8 mouse cellular contexts compared by ENCODE assay signal in the genomic region with DNA sequence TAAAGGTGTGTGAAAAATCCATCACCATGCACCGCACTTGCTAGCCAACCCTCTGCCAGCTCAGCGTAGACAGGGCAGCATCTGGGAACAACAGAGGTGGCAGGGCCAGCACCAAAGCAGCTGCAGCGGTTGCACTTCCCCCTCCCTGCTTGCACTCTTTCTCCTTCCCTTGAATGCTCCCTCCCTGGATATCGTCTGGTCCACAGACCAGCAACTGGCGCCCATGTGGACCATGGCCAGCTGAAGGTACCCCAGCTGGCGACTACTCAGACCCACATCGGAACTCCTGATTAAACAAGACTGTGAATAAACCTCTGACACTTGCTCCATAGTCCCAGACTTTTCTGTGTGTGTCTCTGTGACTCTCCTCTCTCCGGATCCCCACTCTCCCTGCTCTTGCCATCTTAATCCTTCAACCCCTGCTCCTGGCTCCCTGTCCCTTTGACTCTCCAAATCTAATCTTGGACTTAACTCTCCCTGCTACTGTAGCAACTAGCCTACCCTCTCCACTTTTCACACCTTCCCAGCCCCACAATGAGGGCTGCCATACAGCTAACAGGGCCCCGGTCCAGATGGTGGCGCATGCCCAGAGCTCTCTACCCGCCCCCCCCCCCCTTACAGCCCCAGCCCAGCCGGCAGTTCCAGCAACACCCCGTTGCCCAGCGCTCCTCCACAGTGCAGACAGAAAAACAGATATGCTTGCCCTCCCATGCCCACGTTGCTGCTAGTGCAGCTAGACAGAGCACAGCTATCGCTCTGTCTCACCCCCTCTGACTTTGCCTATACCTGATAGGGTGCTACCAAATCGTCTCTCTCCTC. TPM values are rescaled to one million over a fixed set of nuclear protein-coding genes. Genes with fewer than 3 reads are reported as not detected.
DNase-seq lines count a peak whose midpoint lies in the region; ATAC-seq and TF ChIP-seq lines count a peak whose summit lies in the region.

No protein-coding gene starts in this region.

- WGBS in heart, embryonic 11.5 days (ENCODE audit: insufficient replicate concordance), result 15% methylated on average over 17 of the region's 17 CpGs
- WGBS in heart, embryonic 16.5 days, result 24% methylated on average over 16 of the region's 17 CpGs
- WGBS in midbrain, embryonic 12.5 days, result 24% methylated on average over 17 of the region's 17 CpGs

- H3K4me3 ChIP-seq in heart, embryonic 11.5 days (ENCODE audit: low read depth, low read length), result no peak overlapping the region
- peak overlapping the region; percentile 5; the same call in 1 of the 2 replicates for H3K4me3 ChIP-seq in heart, embryonic 16.5 days (ENCODE audit: low read length)
- no peak overlapping the region for H3K4me3 ChIP-seq in midbrain, embryonic 12.5 days

- no peak for DNase-seq in heart, postnatal 36 days
- peak; percentile 74 for DNase-seq in brain, embryonic 14.5 days (ENCODE audit: low read depth)
- no peak for DNase-seq in thymus, postnatal 10 days (ENCODE audit: low spot score in 2 of 2)
- no peak for DNase-seq in frontal cortex, postnatal 14 days (ENCODE audit: low spot score in 2 of 2)

- no peaks in the 10 kb centered on the region for H3K4me1 ChIP-seq in heart, embryonic 11.5 days (ENCODE audit: control insufficient read depth, insufficient read depth, low read length)
- H3K4me1 ChIP-seq in heart, embryonic 16.5 days (ENCODE audit: control insufficient read depth, insufficient read depth, low read length), result no peaks in the 10 kb centered on the region
- peaks cover 5% of the 10 kb centered on the region; the same call in 1 of the 2 replicates for H3K4me1 ChIP-seq in midbrain, embryonic 12.5 days

- intact Hi-C loops in heart, postnatal 36 days (cut with DNase I), result no loop called here

- no peaks in the 10 kb centered on the region for H3K27me3 ChIP-seq in heart, embryonic 11.5 days (ENCODE audit: control insufficient read depth, insufficient read depth, low read length)
- no peaks in the 10 kb centered on the region for H3K27me3 ChIP-seq in heart, embryonic 16.5 days (ENCODE audit: control insufficient read depth, insufficient read depth, low read length)
- no peaks in the 10 kb centered on the region for H3K27me3 ChIP-seq in midbrain, embryonic 12.5 days

- no peaks in the 10 kb centered on the region for H3K9me3 ChIP-seq in heart, embryonic 11.5 days (replicated peaks; ENCODE audit: control insufficient read depth, low read length)
- no peaks in the 10 kb centered on the region for H3K9me3 ChIP-seq in heart, embryonic 16.5 days (replicated peaks; ENCODE audit: control insufficient read depth, low read length)
- no peaks in the 10 kb centered on the region for H3K9me3 ChIP-seq in midbrain, embryonic 12.5 days

- H3K36me3 ChIP-seq in heart, embryonic 11.5 days (ENCODE audit: control insufficient read depth, insufficient read depth, low read length), result no peaks in the 10 kb centered on the region
- peaks cover 10% of the 10 kb centered on the region for H3K36me3 ChIP-seq in heart, embryonic 16.5 days (ENCODE audit: control insufficient read depth, insufficient read depth)
- H3K36me3 ChIP-seq in midbrain, embryonic 12.5 days, result peaks cover 25% of the 10 kb centered on the region

- H3K27ac ChIP-seq in heart, embryonic 11.5 days (ENCODE audit: low read depth, low read length), result peak overlapping the region; percentile 3; the same call in 1 of the 2 replicates
- peak overlapping the region; percentile 68 for H3K27ac ChIP-seq in heart, embryonic 16.5 days (ENCODE audit: low read length)
- H3K27ac ChIP-seq in midbrain, embryonic 12.5 days (replicated peaks), result 0 out of 2 replicates have a peak overlapping the region, but pooled peaks have one; percentile 20

- no peak for TF ChIP-seq POLR2A in brain, embryonic 14.5 days (IDR thresholded peaks at IDR 0.05; ENCODE audit: borderline replicate concordance, extremely low read depth, insufficient read depth, insufficient read length, poor library complexity, severe bottlenecking)

- no peak for TF ChIP-seq CTCF in brain, embryonic 14.5 days (IDR thresholded peaks at IDR 0.05; ENCODE audit: borderline replicate concordance, extremely low read depth, insufficient read depth, insufficient read length)

- ATAC-seq in heart, embryonic 11.5 days (replicated peaks; ENCODE audit: insufficient number of reproducible peaks, low FRiP score, low TSS enrichment), result peak; percentile 67
- ATAC-seq in heart, embryonic 16.5 days (replicated peaks; ENCODE audit: extremely low read depth, insufficient read depth, low FRiP score), result peak; percentile 88
- ATAC-seq in midbrain, embryonic 12.5 days (ENCODE audit: low FRiP score, low read depth), result no peak
- no peak for ATAC-seq in erythroid progenitor cell, adult 5-6 weeks (replicated peaks; ENCODE audit: low FRiP score, poor library complexity, severe bottlenecking)

- peak overlapping the region; percentile 33 for H3K4me2 ChIP-seq in heart, embryonic 11.5 days
- H3K4me2 ChIP-seq in heart, embryonic 16.5 days (ENCODE audit: low read depth, low read length), result peak overlapping the region; percentile 49
- 0 out of 2 replicates have a peak overlapping the region, but pooled peaks have one; percentile 23 for H3K4me2 ChIP-seq in midbrain, embryonic 12.5 days (replicated peaks)

- no peak overlapping the region for H3K9ac ChIP-seq in heart, embryonic 11.5 days (ENCODE audit: low read depth, low read length)
- H3K9ac ChIP-seq in heart, embryonic 16.5 days (ENCODE audit: low read length), result peak overlapping the region; percentile 42
- H3K9ac ChIP-seq in midbrain, embryonic 12.5 days (replicated peaks), result 0 out of 2 replicates have a peak overlapping the region, but pooled peaks have one; percentile 34

RNA-seq across cellular contexts. Expression of a gene that starts 14.2 kb away (rescaled TPM):
- polyA plus RNA-seq in heart, embryonic 11.5 days (2014; fragmentation: Nextera tagmentation; extraction: Ambion mirVana), result 10.7 and 11.3 TPM in 2 replicates
- 1 to 10 TPM; 2.0 to 2.4 TPM for total RNA-seq in heart, postnatal 36 days (2021)
- polyA plus RNA-seq in brain, embryonic 14.5 days (2012; rRNA removed), result 14.0 and 18.7 TPM in 2 replicates
- polyA plus RNA-seq in heart, embryonic 16.5 days (2015; fragmentation: Nextera tagmentation; extraction: Ambion mirVana), result 7.2 and 7.5 TPM in 2 replicates
- polyA plus RNA-seq in midbrain, embryonic 12.5 days (2016; fragmentation: Nextera tagmentation; extraction: Ambion mirVana), result 12.6 TPM in 2 replicates
- 6.8 and 14.7 TPM in 2 replicates for total RNA-seq in erythroid progenitor cell, adult 5-6 weeks (2015; ENCODE audit: low replicate concordance)
- 0.83 and 1.0 TPM in 2 replicates for total RNA-seq in erythroid progenitor cell, adult 5-6 weeks (2017; ENCODE audit: low replicate concordance)

RNA-seq across cellular contexts. Expression of a gene that starts 18.6 kb away (rescaled TPM):
- 1.6 and 2.0 TPM in 2 replicates for polyA plus RNA-seq in heart, embryonic 11.5 days (2014; fragmentation: Nextera tagmentation; extraction: Ambion mirVana)
- 1 to 10 TPM; 3.6 to 4.4 TPM for total RNA-seq in heart, postnatal 36 days (2021)
- 0.77 and 1.4 TPM in 2 replicates for polyA plus RNA-seq in brain, embryonic 14.5 days (2012; rRNA removed)
- polyA plus RNA-seq in heart, embryonic 16.5 days (2015; fragmentation: Nextera tagmentation; extraction: Ambion mirVana), result 7.7 and 11.5 TPM in 2 replicates
- polyA plus RNA-seq in midbrain, embryonic 12.5 days (2016; fragmentation: Nextera tagmentation; extraction: Ambion mirVana), result 1.1 and 1.5 TPM in 2 replicates
- 10.5 and 12.3 TPM in 2 replicates for total RNA-seq in erythroid progenitor cell, adult 5-6 weeks (2015; ENCODE audit: low replicate concordance)
- 12.2 and 13.2 TPM in 2 replicates for total RNA-seq in erythroid progenitor cell, adult 5-6 weeks (2017; ENCODE audit: low replicate concordance)

RNA-seq across cellular contexts. Expression of a gene that starts 40.8 kb away (rescaled TPM):
- 17.4 and 28.7 TPM in 2 replicates for polyA plus RNA-seq in heart, embryonic 11.5 days (2014; fragmentation: Nextera tagmentation; extraction: Ambion mirVana)
- 10 to 100 TPM; 81.3 to 92.5 TPM for total RNA-seq in heart, postnatal 36 days (2021)
- 14.4 and 26.5 TPM in 2 replicates for polyA plus RNA-seq in brain, embryonic 14.5 days (2012; rRNA removed)
- 30.0 and 35.8 TPM in 2 replicates for polyA plus RNA-seq in heart, embryonic 16.5 days (2015; fragmentation: Nextera tagmentation; extraction: Ambion mirVana)
- polyA plus RNA-seq in midbrain, embryonic 12.5 days (2016; fragmentation: Nextera tagmentation; extraction: Ambion mirVana), result 33.0 and 36.7 TPM in 2 replicates
- 13.8 and 30.6 TPM in 2 replicates for total RNA-seq in erythroid progenitor cell, adult 5-6 weeks (2015; ENCODE audit: low replicate concordance)
- total RNA-seq in erythroid progenitor cell, adult 5-6 weeks (2017; ENCODE audit: low replicate concordance), result 24.9 and 34.5 TPM in 2 replicates

RNA-seq across cellular contexts. Expression of a gene that starts 40.8 kb away (rescaled TPM):
- polyA plus RNA-seq in heart, embryonic 11.5 days (2014; fragmentation: Nextera tagmentation; extraction: Ambion mirVana), result 13.3 and 13.5 TPM in 2 replicates
- total RNA-seq in heart, postnatal 36 days (2021), result 1 to 10 TPM; 8.9 to 9.7 TPM
- polyA plus RNA-seq in brain, embryonic 14.5 days (2012; rRNA removed), result 19.5 and 20.5 TPM in 2 replicates
- 16.2 and 16.4 TPM in 2 replicates for polyA plus RNA-seq in heart, embryonic 16.5 days (2015; fragmentation: Nextera tagmentation; extraction: Ambion mirVana)
- 24.1 and 27.3 TPM in 2 replicates for polyA plus RNA-seq in midbrain, embryonic 12.5 days (2016; fragmentation: Nextera tagmentation; extraction: Ambion mirVana)
- total RNA-seq in erythroid progenitor cell, adult 5-6 weeks (2015; ENCODE audit: low replicate concordance), result 2.5 TPM in 1 of 2 replicates, not detected in the other
- total RNA-seq in erythroid progenitor cell, adult 5-6 weeks (2017; ENCODE audit: low replicate concordance), result 0.77 TPM in 1 of 2 replicates, not detected in the other

Comparison
In these comparisons a context has a peak if more than half of its experiments do, and no peak if none do; other contexts are left out.
1. ATAC-seq: peak in heart, embryonic 11.5 days (single experiment) and heart, embryonic 16.5 days (single experiment); none in midbrain, embryonic 12.5 days (single experiment) and erythroid progenitor cell, adult 5-6 weeks (single experiment).
2. H3K27ac ChIP-seq: peak in every context shown above with its lines; median percentile 68 in heart, embryonic 16.5 days; 20 in midbrain, embryonic 12.5 days; 3 in heart, embryonic 11.5 days.
3. Peak in every context shown above with its lines, with median percentiles within 50 percentile points of each other: H3K4me2 ChIP-seq.